Comparison of ENCODE assay signal across 17 mouse cellular contexts in genomic region chr12:77529414-77529813, GRCm38 (mm10).
DNase-seq lines count a peak whose midpoint lies in the region; ATAC-seq lines count a peak whose summit lies in the region.
"Had no signal": no experiment of that assay in that cellular context is flagged by ENCODE, and none has a peak within 500 bp of the region (broad histone marks: within the 10 kb centered on the region; RNA-seq: fewer than 3 reads in every experiment).

No protein-coding gene starts in this region.

- no peak for DNase-seq in frontal cortex, postnatal 25 days (ENCODE audit: low spot score in 2 of 2)
- DNase-seq in kidney, adult 9 months, result no peak
- DNase-seq in layer of hippocampus, adult 9-11 months, result peak; percentile 25
- no peak for DNase-seq in layer of hippocampus, adult 9-10 months (ENCODE audit: low spot score)
- DNase-seq: adrenal gland, adult 2 months; adrenal gland, postnatal 25 days; gastrocnemius, postnatal 14 days; heart, adult 2 months; heart, postnatal 14 days had no signal

- H3K9me3 ChIP-seq in kidney, embryonic 15.5 days (replicated peaks), result no peaks in the 10 kb centered on the region
- H3K9me3 ChIP-seq: embryonic facial prominence, embryonic 10.5 days; forebrain, embryonic 13.5 days; heart, embryonic 15.5 days had no signal

- peak; percentile 44; the same call in 1 of the 2 replicates for ATAC-seq in frontal cortex, adult (ENCODE audit: low TSS enrichment)
- 0 out of 2 replicates have a peak, but pooled peaks have one; percentile 36 for ATAC-seq in kidney, embryonic 15.5 days (replicated peaks; ENCODE audit: low FRiP score)
- no peak for ATAC-seq in megakaryocyte-erythroid progenitor cell, adult 5-6 weeks (replicated peaks; ENCODE audit: low FRiP score, low TSS enrichment, poor library complexity, severe bottlenecking)
- ATAC-seq: forebrain, embryonic 13.5 days; intestine, embryonic 16.5 days had no signal

- H3K27me3 ChIP-seq in kidney, embryonic 15.5 days, result no peaks in the 10 kb centered on the region
- H3K27me3 ChIP-seq: forebrain, embryonic 13.5 days; heart, embryonic 15.5 days had no signal

- H3K27ac ChIP-seq in kidney, embryonic 15.5 days, result no peak overlapping the region
- H3K27ac ChIP-seq: embryonic facial prominence, embryonic 10.5 days; forebrain, embryonic 13.5 days; heart, adult 2 months; heart, embryonic 15.5 days had no signal

- H3K4me1 ChIP-seq in kidney, embryonic 15.5 days, result peaks cover 4% of the 10 kb centered on the region; the same call in 1 of the 2 replicates
- H3K4me1 ChIP-seq: heart, embryonic 15.5 days had no signal

- H3K36me3 ChIP-seq in kidney, embryonic 15.5 days, result no peaks in the 10 kb centered on the region
- H3K36me3 ChIP-seq: embryonic facial prominence, embryonic 10.5 days; heart, embryonic 15.5 days had no signal

- 83% methylated on average over 4 of the region's 4 CpGs for WGBS in kidney, embryonic 15.5 days

- no peak overlapping the region for H3K4me2 ChIP-seq in kidney, embryonic 15.5 days
- H3K4me2 ChIP-seq: forebrain, embryonic 13.5 days; heart, embryonic 11.5 days; heart, embryonic 15.5 days had no signal

- H3K4me3 ChIP-seq in kidney, embryonic 15.5 days (replicated peaks), result no peak overlapping the region
- H3K4me3 ChIP-seq: embryonic facial prominence, embryonic 10.5 days; forebrain, embryonic 13.5 days; heart, adult 2 months; heart, embryonic 15.5 days had no signal

- H3K9ac ChIP-seq in kidney, embryonic 15.5 days, result no peak overlapping the region
- H3K9ac ChIP-seq: forebrain, embryonic 13.5 days; heart, embryonic 15.5 days had no signal
